Mouse (Mus musculus): Measurements from ENCODE around the gene Gm4787. TPM values are rescaled to one million over a fixed set of nuclear protein-coding genes. Genes with fewer than 3 reads are reported as not detected.

Gene Gm4787
- polyA plus RNA-seq, 1 experiment from 2014 or later: 0.34 TPM

DNA sequence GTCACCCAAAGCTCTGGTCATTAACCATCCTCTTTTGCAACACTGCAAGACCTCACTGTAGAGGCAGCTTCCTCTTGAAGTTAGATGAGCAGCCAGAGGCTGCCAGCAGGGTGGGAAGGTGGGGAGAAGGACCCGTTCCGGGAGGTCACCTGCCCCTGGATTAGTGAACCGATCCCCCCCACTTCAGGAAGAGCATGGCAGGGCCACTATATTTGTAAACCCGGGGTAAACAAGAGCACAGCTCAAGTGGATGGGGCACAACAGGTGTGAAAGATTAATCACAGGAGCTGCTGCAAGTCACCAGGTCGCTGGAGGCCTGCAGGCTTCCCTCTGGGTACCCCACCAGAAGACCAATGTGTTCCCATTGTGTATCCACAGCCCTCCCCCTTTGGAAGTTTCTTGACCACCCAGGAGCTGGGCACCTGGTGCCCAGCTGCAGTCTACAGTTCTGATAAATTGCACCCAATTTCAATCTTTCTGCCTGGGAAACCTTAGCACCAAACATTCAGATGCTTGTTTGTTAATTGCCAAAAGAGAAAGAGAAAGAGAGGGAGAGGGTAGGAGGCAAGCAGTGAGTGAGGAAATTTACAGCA lies 48.1 kb downstream of the Gm4787 start:
- Histone ChIP-seq H3K27me3 (replicated peaks; ENCODE audit: control insufficient read depth, insufficient read depth, low read length) (peaks cover 45% of the 10 kb centered on the region), H3K4me2 (no peak overlapping the region), H3K36me3 (ENCODE audit: control insufficient read depth, insufficient read depth, low read length) (no peaks in the 10 kb centered on the region), H3K4me1 (replicated peaks; ENCODE audit: control insufficient read depth, insufficient read depth, low read length) (no peaks in the 10 kb centered on the region), H3K27ac (ENCODE audit: low read depth, low read length) (no peak overlapping the region), H3K9ac (ENCODE audit: low read depth, low read length) (no peak overlapping the region), H3K9me3 (ENCODE audit: control insufficient read depth, low read length) (no peaks in the 10 kb centered on the region), H3K4me3 (ENCODE audit: low read depth, low read length) (no peak overlapping the region)
- ATAC-seq (replicated peaks; ENCODE audit: low FRiP score): no peak
- 52% methylated on average over 5 of the region's 5 CpGs for WGBS
- no peak for DNase-seq (ENCODE audit: low spot score)

Other genes starting within 250 kb of the Gm4787 start
- 0.13 and 0.30 TPM in 2 replicates for gene Slc8a3, start 46.3 kb downstream of the Gm4787 start, polyA plus RNA-seq (2014; fragmentation: Nextera tagmentation; extraction: Ambion mirVana)
- gene Adam4, start 42.5 kb upstream of the Gm4787 start, polyA plus RNA-seq (2014; fragmentation: Nextera tagmentation; extraction: Ambion mirVana): 0.42 and 0.82 TPM in 2 replicates
- 127 and 135 TPM in 2 replicates for gene Cox16, start 105.7 kb upstream of the Gm4787 start, polyA plus RNA-seq (2014; fragmentation: Nextera tagmentation; extraction: Ambion mirVana)
- gene Gm20498, start 153.4 kb upstream of the Gm4787 start, polyA plus RNA-seq (2014; fragmentation: Nextera tagmentation; extraction: Ambion mirVana): 25.8 and 31.6 TPM in 2 replicates
- 33.8 and 33.9 TPM in 2 replicates for gene Synj2bp, start 153.4 kb upstream of the Gm4787 start, polyA plus RNA-seq (2014; fragmentation: Nextera tagmentation; extraction: Ambion mirVana)
- gene Adam21, start 189.0 kb upstream of the Gm4787 start, polyA plus RNA-seq (2014; fragmentation: Nextera tagmentation; extraction: Ambion mirVana): 0.10 and 0.12 TPM in 2 replicates
- 71.6 and 73.8 TPM in 2 replicates for gene Med6, start 215.5 kb upstream of the Gm4787 start, polyA plus RNA-seq (2014; fragmentation: Nextera tagmentation; extraction: Ambion mirVana)

Data from liver, embryonic 11.5 days (tissue).